Mouse (Mus musculus): ENCODE measurements at regions not wholly inside any gene's neighbourhood (a gene's known extent, or its start where the extent isn't known, plus 50 kb on each side); places are given as distances from the start of the nearest gene placed in this dataset.

DNA sequence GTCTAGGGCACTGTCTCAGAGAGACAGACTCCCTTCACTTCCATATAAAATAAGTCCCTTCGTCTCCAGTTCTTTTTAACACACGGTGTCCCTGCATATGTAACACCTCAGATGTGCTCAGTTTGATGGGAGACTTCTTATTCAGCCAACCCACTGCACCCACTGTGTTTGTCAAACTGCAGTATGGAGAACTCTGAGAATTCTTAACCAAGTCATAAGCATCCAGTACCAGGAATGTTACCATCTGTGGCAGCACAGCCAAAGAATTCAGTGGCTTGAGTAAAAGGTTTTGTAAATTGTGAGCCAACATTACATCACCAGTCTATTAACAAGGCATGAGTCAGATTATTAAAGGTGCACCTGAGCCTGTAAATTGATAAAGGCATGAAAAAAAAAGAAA, 65.7 kb upstream of the Ptgfr start:
- TF ChIP-seq POLR2A (IDR thresholded peaks at IDR 0.05; ENCODE audit: control insufficient read depth, low read depth, low read length): no peak
- TF ChIP-seq CTCF (IDR thresholded peaks at IDR 0.05; ENCODE audit: control insufficient read depth, insufficient read depth, insufficient replicate concordance, low read depth, low read length): no peak
- Histone ChIP-seq H3K27ac (ENCODE audit: control insufficient read depth, insufficient read depth, low read depth, low read length) (no peak overlapping the region), H3K36me3 (ENCODE audit: control insufficient read depth, insufficient read depth, low read length) (no peaks in the 10 kb centered on the region), H3K4me3 (ENCODE audit: control insufficient read depth, low read depth, low read length) (no peak overlapping the region), H3K27me3 (ENCODE audit: control insufficient read depth, insufficient read depth, low read length) (no peaks in the 10 kb centered on the region), H3K4me1 (ENCODE audit: control insufficient read depth, insufficient read depth, low read length) (no peaks in the 10 kb centered on the region)

DNA sequence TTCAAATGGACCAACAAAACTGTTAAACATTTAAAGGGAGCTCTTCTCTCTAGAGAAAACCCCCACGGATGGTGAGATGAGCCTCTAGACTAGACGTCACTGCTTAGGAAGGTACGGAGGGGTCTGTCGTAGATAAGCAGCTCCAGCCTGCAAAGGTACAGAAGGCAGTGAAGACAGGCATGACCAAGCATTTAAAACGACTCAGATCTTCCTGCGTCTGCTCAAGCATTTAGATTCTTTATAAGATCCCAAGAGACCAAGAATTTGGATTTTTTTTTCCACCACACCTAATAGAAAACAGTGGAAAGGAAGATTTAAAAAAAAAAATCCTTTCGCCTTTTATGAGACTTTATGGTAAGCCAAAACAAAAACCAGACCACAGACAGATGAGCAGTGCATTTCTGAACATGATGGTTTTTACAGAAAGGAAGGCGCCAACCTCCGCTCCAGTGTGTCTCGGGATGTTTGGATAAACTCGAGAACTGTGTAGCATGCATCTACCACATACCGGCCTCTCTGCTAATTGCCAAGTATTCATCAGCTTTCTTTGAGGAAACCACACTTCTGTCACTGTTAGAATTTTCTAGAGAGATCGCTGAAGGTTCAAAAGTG, 64.9 kb upstream of the Ptgfr start:
- Histone ChIP-seq H3K27ac (ENCODE audit: control insufficient read depth, insufficient read depth, low read depth, low read length) (no peak overlapping the region), H3K4me1 (ENCODE audit: control insufficient read depth, insufficient read depth, low read length) (no peaks in the 10 kb centered on the region), H3K36me3 (ENCODE audit: control insufficient read depth, insufficient read depth, low read length) (no peaks in the 10 kb centered on the region), H3K27me3 (ENCODE audit: control insufficient read depth, insufficient read depth, low read length) (no peaks in the 10 kb centered on the region), H3K4me3 (ENCODE audit: control insufficient read depth, low read depth, low read length) (no peak overlapping the region)
- no peak for TF ChIP-seq POLR2A (IDR thresholded peaks at IDR 0.05; ENCODE audit: control insufficient read depth, low read depth, low read length)
- no peak for TF ChIP-seq CTCF (IDR thresholded peaks at IDR 0.05; ENCODE audit: control insufficient read depth, insufficient read depth, insufficient replicate concordance, low read depth, low read length)

DNA sequence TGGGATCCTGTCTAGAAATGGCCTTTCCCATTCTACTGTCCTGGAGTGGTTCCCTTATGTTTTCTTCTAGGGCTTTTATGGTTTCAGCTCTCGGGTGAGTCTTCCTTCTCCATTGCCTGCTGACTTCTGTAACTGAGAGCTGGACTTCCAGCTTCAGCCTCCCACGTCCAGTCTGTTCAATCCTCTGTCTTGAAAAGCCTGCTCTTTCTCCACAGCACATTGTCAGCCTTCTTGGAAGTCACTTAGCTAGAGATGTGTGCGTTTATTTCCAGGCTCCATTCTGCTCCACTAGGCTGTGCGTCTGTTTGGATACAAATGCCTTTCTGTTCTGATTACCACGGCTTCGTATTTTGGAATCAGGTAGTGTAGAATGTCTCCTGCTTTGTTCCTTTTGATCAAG, 62.2 kb upstream of the Ptgfr start:
- Histone ChIP-seq H3K4me3 (ENCODE audit: control insufficient read depth, low read depth, low read length) (no peak overlapping the region), H3K4me1 (ENCODE audit: control insufficient read depth, insufficient read depth, low read length) (no peaks in the 10 kb centered on the region), H3K27me3 (ENCODE audit: control insufficient read depth, insufficient read depth, low read length) (no peaks in the 10 kb centered on the region), H3K36me3 (ENCODE audit: control insufficient read depth, insufficient read depth, low read length) (no peaks in the 10 kb centered on the region), H3K27ac (ENCODE audit: control insufficient read depth, insufficient read depth, low read depth, low read length) (no peak overlapping the region)
- TF ChIP-seq POLR2A (IDR thresholded peaks at IDR 0.05; ENCODE audit: control insufficient read depth, low read depth, low read length) (no peak), CTCF (IDR thresholded peaks at IDR 0.05; ENCODE audit: control insufficient read depth, insufficient read depth, insufficient replicate concordance, low read depth, low read length) (no peak)

DNA sequence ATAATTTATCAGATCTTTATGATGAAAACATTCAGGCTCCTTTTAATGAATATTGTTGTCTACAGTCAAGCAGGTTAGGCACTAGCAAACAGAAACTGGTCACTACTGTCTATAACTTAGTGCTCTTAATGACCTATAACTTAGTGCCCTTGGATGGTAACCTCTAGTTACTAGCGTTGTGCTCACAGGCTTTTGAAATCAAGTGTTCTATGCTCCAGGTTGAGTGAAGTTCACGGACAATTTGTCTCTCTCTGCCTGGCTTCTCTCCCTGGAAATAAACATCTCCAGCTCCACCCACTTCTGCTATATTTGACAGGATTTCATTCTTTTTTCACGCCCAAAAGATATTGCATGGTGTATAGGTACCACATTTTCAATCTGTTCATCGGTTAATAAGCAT, 61.7 kb upstream of the Ptgfr start:
- H3K27me3 ChIP-seq (ENCODE audit: control insufficient read depth, insufficient read depth, low read length): no peaks in the 10 kb centered on the region
- TF ChIP-seq CTCF (IDR thresholded peaks at IDR 0.05; ENCODE audit: control insufficient read depth, insufficient read depth, insufficient replicate concordance, low read depth, low read length) (no peak), POLR2A (IDR thresholded peaks at IDR 0.05; ENCODE audit: control insufficient read depth, low read depth, low read length) (no peak)
- H3K4me1 ChIP-seq (ENCODE audit: control insufficient read depth, insufficient read depth, low read length): no peaks in the 10 kb centered on the region
- no peak overlapping the region for H3K4me3 ChIP-seq (ENCODE audit: control insufficient read depth, low read depth, low read length)
- no peaks in the 10 kb centered on the region for H3K36me3 ChIP-seq (ENCODE audit: control insufficient read depth, insufficient read depth, low read length)
- H3K27ac ChIP-seq (ENCODE audit: control insufficient read depth, insufficient read depth, low read depth, low read length): no peak overlapping the region

DNA sequence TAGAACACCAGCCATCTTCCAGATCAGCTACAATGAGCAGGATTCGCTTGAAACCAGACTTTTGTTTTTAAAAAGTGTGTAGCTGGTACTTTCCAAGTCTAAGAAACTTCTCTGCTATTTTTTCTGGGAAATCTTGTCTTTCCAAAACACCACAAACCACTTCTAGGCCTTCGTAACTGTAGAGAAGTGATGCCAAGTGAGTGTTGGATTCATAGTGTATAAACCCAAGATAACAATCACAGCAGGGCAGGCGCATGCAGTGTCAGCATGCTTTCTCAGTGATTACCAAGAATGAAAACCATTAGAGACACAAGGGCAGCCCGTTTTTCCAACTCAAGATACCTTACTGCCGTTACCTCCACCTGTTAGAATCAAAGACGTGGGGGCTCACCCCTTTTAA, 58.9 kb upstream of the Ptgfr start:
- Histone ChIP-seq H3K36me3 (ENCODE audit: control insufficient read depth, insufficient read depth, low read length) (no peaks in the 10 kb centered on the region), H3K27me3 (ENCODE audit: control insufficient read depth, insufficient read depth, low read length) (no peaks in the 10 kb centered on the region), H3K4me3 (ENCODE audit: control insufficient read depth, low read depth, low read length) (no peak overlapping the region), H3K4me1 (ENCODE audit: control insufficient read depth, insufficient read depth, low read length) (no peaks in the 10 kb centered on the region), H3K27ac (ENCODE audit: control insufficient read depth, insufficient read depth, low read depth, low read length) (no peak overlapping the region)
- TF ChIP-seq CTCF (IDR thresholded peaks at IDR 0.05; ENCODE audit: control insufficient read depth, insufficient read depth, insufficient replicate concordance, low read depth, low read length) (no peak), POLR2A (IDR thresholded peaks at IDR 0.05; ENCODE audit: control insufficient read depth, low read depth, low read length) (no peak)

DNA sequence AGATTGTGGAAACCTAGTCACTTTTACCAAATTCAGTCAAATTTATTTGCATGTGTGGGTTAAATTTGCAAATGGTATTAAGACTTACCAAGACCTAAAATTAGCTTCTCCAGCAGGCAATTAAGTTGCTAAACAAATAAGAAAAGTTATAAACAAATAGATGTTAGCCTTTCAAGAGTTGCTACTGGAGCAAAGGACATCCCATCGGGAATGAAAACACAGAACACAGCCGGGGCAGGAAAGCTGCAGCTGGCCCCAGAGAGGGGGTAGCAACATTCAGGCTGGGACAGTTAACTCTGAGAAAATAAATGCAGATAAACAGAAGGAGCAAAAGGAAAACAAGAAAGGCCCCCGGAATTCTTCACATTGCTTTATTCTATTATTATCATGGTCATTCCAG, 57.3 kb upstream of the Ptgfr start:
- H3K27ac ChIP-seq (ENCODE audit: control insufficient read depth, insufficient read depth, low read depth, low read length): no peak overlapping the region
- no peak overlapping the region for H3K4me3 ChIP-seq (ENCODE audit: control insufficient read depth, low read depth, low read length)
- no peaks in the 10 kb centered on the region for H3K27me3 ChIP-seq (ENCODE audit: control insufficient read depth, insufficient read depth, low read length)
- TF ChIP-seq CTCF (IDR thresholded peaks at IDR 0.05; ENCODE audit: control insufficient read depth, insufficient read depth, insufficient replicate concordance, low read depth, low read length) (no peak), POLR2A (IDR thresholded peaks at IDR 0.05; ENCODE audit: control insufficient read depth, low read depth, low read length) (no peak)
- H3K4me1 ChIP-seq (ENCODE audit: control insufficient read depth, insufficient read depth, low read length): peaks cover 3% of the 10 kb centered on the region; the same call in 1 of the 2 replicates
- no peaks in the 10 kb centered on the region for H3K36me3 ChIP-seq (ENCODE audit: control insufficient read depth, insufficient read depth, low read length)

DNA sequence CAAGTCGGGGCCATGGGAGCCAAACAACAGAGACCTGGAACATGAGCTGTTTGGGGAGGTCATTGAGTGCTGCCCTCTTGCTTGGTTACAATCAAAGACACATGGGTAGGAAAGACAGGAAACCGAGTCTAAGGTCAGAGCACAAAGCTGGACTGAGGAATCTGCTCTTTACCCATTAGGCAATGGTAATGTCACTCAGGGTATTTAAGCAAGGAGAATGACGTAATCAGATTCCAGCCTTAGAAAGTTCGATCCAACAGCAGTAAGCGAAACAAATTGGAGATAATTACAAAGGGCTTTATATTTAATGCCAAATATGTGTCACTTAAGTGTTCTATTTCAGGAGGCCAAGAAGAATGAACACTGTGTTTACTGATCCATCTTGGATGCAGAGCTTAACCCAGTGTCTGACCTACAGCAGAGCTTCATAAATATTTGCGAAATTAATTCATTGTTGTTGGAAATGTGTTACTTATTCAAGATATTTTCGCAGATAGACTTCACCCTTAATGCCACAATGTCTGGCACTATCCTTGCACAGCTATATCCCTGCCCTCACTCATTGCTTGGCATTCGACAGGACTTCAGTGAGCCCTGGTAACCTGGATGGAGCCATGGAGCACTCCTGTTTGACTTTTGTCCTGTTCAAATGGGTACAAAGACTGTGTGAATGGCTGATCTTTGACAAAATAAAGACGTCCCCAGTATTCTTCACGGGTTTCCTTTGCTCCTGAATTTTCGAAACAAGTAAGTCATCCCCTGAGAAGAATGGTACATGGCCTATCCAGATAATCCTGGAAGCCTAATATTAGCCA, 56.2 kb upstream of the Ptgfr start:
- Histone ChIP-seq H3K36me3 (ENCODE audit: control insufficient read depth, insufficient read depth, low read length) (no peaks in the 10 kb centered on the region), H3K4me1 (ENCODE audit: control insufficient read depth, insufficient read depth, low read length) (peaks cover 3% of the 10 kb centered on the region; the same call in 1 of the 2 replicates), H3K4me3 (ENCODE audit: control insufficient read depth, low read depth, low read length) (no peak overlapping the region), H3K27me3 (ENCODE audit: control insufficient read depth, insufficient read depth, low read length) (no peaks in the 10 kb centered on the region), H3K27ac (ENCODE audit: control insufficient read depth, insufficient read depth, low read depth, low read length) (no peak overlapping the region)
- TF ChIP-seq POLR2A (IDR thresholded peaks at IDR 0.05; ENCODE audit: control insufficient read depth, low read depth, low read length): no peak
- TF ChIP-seq CTCF (IDR thresholded peaks at IDR 0.05; ENCODE audit: control insufficient read depth, insufficient read depth, insufficient replicate concordance, low read depth, low read length): no peak
